Mouse (Mus musculus): Measurements from ENCODE around the gene Ceacam12.
"Not testable (repeated sequence)": the region's sequence is repeated elsewhere in the genome, so short reads cannot be mapped to it uniquely, and the experiment has no call there.

Ceacam12 gene

GRCm38 (mm10) chr7:18065629-18066028 lies at the start of gene Ceacam12:
Gene Ceacam12 (plus strand): TSS chr7:18065929.
- DNase-seq (ENCODE audit: low spot score in 2 of 2), result no peak

- DNase-seq (ENCODE audit: low spot score in 2 of 2), result not testable (repeated sequence)
Observed at GRCm38 (mm10) chr7:18073821-18074220, 8.1 kb downstream of the Ceacam12 start.

- DNase-seq (ENCODE audit: low spot score in 2 of 2), result no peak
Observed at GRCm38 (mm10) chr7:18100785-18101184, 35.1 kb downstream of the Ceacam12 start.
